Mouse (Mus musculus): ENCODE measurements at regions not wholly inside any gene's neighbourhood (a gene's known extent, or its start where the extent isn't known, plus 50 kb on each side); places are given as distances from the start of the nearest gene placed in this dataset.

DNA sequence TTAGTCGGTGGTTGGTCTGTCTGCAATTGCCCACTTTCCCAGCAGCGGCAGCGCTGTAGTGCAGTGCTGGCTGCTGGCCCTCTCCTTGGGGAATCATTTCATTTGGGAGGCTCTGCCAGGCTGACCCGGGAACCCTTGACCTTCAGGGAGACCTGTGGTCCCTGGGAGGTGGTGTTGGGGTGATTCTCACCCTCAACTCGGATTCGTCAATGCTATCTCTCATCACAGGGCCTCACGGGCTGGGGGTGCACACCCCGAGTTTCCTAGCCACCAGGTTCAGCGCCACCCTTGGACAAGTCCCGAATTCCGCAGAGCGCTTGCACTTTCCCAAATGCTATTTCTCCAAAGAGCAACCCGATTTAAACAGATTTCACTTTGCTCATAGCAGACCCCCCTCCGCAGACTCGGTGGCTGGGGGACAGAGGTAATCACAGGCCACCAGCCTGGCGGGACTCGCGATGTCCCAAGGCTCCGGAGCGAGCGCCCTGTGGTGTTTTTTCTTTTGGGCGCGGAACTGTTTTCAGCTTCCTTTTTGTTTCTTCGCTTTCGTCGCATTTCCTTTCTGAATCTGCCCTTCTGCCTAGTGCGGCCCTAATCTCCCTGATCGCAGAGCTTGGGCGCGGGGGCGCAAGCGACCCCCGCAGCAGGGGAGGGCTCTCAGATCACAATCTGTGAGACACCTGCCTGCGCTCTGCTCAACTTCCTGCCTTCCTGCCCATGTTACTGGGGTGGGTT lies 300.7 kb downstream of the Vrk1 start:
- no peak for TF ChIP-seq POLR2A (IDR thresholded peaks at IDR 0.05; ENCODE audit: control insufficient read depth, low read depth, low read length)
- TF ChIP-seq CTCF (IDR thresholded peaks at IDR 0.05; ENCODE audit: control insufficient read depth, insufficient read depth, insufficient replicate concordance, low read depth, low read length), result no peak

Data from testis, adult 2 months (tissue).